Mouse (Mus musculus): ENCODE data around the gene Sp9. TPM values are rescaled to one million over a fixed set of nuclear protein-coding genes. Genes with fewer than 3 reads are reported as not detected.

Sp9 gene
- 1.7 and 2.1 TPM in 2 replicates for polyA plus RNA-seq (2015; fragmentation: Nextera tagmentation; extraction: Ambion mirVana)

DNA sequence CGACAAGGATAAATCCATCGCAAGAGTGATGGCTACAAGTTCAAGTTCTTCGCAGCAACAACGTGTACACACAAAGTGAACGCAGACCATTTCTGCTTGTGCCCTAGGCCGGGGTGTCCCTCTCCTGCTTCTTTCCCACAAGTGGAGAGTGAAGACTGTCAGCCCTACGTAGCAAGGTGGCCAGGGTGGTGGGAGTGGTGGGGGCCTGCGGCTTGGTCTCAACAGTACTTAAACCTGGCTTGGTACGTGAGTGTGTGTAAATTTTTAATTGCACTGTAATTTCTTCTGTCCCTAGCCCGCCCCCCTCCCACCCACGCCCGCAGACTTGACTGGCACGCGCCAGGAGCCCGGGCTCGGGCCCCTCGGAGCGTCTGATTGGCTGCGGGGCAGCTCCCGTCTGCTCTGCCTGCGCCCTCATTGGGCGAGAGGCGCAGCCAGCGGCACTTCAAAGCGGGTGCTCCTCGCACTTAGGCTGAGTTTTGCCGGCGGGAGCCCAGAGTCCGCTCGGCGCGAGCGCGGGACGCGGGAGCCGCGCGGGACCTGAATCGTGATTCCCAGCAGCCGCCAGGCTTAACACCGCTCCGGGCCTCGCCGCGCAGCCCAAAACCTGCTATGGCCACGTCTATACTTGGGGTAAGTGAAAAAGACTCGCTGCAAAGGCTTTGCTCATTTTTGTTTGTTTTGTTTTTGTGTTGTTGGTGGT is at the start of gene Sp9:
Gene Sp9, plus strand, starts transcription at position 467 of the 703 bp plus-strand sequence.
- Histone ChIP-seq H3K4me3 (peak within 1 kb of the TSS; percentile 44), H3K4me2 (peak within 1 kb of the TSS; percentile 49), H3K36me3 (no peaks in the 10 kb centered on the region), H3K27ac (no peak within 1 kb of the TSS), H3K9me3 (no peaks in the 10 kb centered on the region), H3K4me1 (replicated peaks) (peaks cover 38% of the 10 kb centered on the region), H3K27me3 (peaks cover 86% of the 10 kb centered on the region), H3K9ac (peak within 1 kb of the TSS; percentile 61; the same call in 1 of the 2 replicates)
- peak; percentile 79 for ATAC-seq (ENCODE audit: low FRiP score)
- WGBS, result under 1% methylated on average over 48 of the region's 48 CpGs

DNA sequence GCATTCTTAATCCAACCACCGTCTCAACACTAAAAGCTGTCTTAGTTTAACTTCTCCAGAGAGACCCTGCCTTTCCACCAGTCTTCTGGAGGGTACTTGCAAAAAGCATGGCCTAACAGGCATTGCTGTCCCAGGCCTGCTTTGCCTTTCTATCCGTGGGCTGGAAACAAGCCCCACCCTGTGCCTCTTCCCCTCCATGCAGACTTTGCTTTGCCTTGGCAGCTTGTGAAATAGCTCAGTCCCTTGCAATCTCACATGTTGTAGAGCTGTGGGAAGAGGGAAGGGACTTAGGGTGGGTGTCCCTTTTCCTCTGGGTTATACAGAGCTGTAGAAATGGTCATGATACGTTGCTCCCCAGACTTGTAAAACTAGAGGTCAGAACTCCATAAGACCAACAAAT is 40.6 kb upstream of the Sp9 start:
- H3K36me3 ChIP-seq, result no peaks in the 10 kb centered on the region
- no peak for ATAC-seq (ENCODE audit: low FRiP score)
- 72% methylated on average over 3 of the region's 3 CpGs for WGBS
- no peaks in the 10 kb centered on the region for H3K9me3 ChIP-seq
- no peak overlapping the region for H3K9ac ChIP-seq
- H3K4me3 ChIP-seq, result no peak overlapping the region
- no peaks in the 10 kb centered on the region for H3K27me3 ChIP-seq
- no peaks in the 10 kb centered on the region for H3K4me1 ChIP-seq (replicated peaks)
- no peak overlapping the region for H3K4me2 ChIP-seq
- H3K27ac ChIP-seq, result no peak overlapping the region

DNA sequence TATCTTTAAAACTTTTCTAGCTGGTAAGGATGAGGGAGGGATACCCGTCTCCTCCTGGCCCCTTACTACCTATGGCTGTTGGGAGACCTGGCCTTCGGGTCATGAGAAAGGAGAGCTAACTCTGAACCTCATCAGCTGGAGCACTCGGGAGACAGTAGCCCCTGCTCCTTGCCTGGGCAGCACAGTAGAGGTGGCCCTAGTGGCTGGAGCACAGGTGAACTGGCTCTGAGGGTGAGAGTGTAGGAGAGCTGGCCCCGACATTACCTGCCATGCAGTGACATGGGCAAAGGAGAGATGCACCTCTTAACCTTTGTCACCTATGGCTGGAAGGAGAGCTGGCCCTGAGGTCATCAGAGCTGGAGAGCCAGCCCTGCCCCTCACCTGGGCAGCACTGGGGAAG is 30.4 kb upstream of the Sp9 start:
- Histone ChIP-seq H3K4me2 (no peak overlapping the region), H3K36me3 (no peaks in the 10 kb centered on the region), H3K4me1 (replicated peaks) (no peaks in the 10 kb centered on the region), H3K4me3 (no peak overlapping the region), H3K9ac (no peak overlapping the region), H3K27me3 (0 out of 2 replicates have a peak, but pooled peaks cover 2% of the 10 kb centered on the region), H3K27ac (no peak overlapping the region), H3K9me3 (no peaks in the 10 kb centered on the region; the same call in 1 of the 2 replicates)
- no peak for ATAC-seq (ENCODE audit: low FRiP score)
- WGBS, result 89% methylated on average over 4 of the region's 4 CpGs

DNA sequence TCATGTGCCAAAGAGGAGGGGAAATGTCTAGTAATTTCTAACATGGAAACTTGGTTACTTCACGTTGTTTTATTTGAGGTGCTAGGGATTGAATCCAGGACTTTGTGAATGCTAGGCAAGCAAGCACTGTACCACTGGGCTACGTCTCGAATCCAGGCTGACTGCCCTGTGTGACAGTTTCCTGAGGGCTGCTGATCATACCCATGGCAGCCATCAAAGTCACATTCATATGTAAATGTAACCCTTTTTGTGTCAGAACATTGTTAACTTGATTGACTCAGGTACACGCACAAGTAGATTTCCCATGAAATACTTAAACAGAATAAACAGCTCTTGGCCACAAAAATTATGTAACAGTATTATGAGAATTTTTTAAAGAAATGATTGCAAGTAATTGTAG is 23.0 kb upstream of the Sp9 start:
- peaks cover 6% of the 10 kb centered on the region for H3K9me3 ChIP-seq
- no peak overlapping the region for H3K9ac ChIP-seq
- no peaks in the 10 kb centered on the region for H3K27me3 ChIP-seq
- H3K4me1 ChIP-seq (replicated peaks), result no peaks in the 10 kb centered on the region
- no peak overlapping the region for H3K4me3 ChIP-seq
- 54% methylated on average over 4 of the region's 4 CpGs for WGBS
- H3K36me3 ChIP-seq, result no peaks in the 10 kb centered on the region
- ATAC-seq (ENCODE audit: low FRiP score), result no peak
- H3K27ac ChIP-seq, result no peak overlapping the region
- no peak overlapping the region for H3K4me2 ChIP-seq

DNA sequence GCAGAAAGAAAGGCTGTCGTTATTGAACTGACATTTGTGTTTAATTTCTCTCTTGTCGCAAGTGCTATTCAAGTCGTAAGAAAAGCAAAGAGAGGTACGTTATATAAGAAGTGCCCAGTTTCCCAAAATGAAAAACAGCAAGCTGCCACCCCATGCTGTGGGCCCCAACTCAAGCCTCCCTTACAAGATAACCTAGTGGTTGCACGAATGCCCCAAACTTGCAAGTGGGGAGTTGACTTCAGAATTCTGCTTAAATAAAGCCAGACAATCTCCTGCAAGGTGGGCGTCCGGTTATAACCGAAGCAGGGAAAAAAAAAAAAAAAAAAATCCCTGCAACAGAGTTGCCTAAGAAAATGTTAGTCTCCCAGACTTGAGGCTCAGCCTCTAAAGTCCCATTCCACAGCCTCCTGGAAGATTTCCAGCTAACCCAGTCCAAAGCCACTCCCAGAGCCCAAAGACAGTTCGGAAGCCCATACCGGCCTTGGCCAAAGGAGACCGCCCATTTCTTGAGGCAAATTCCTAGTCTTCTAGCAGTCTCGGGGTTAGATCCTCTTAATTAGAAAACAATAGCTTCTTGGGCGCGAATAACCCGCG is 8.5 kb upstream of the Sp9 start:
- H3K9ac ChIP-seq, result no peak overlapping the region
- 0 out of 2 replicates have a peak, but pooled peaks cover 3% of the 10 kb centered on the region for H3K9me3 ChIP-seq
- ATAC-seq (ENCODE audit: low FRiP score), result no peak
- H3K4me2 ChIP-seq, result peak overlapping the region; percentile 51
- H3K27me3 ChIP-seq, result peaks cover 75% of the 10 kb centered on the region
- peaks cover 14% of the 10 kb centered on the region for H3K4me1 ChIP-seq (replicated peaks)
- no peaks in the 10 kb centered on the region for H3K36me3 ChIP-seq
- peak overlapping the region; percentile 30 for H3K4me3 ChIP-seq
- 6% methylated on average over 16 of the region's 16 CpGs for WGBS
- no peak overlapping the region for H3K27ac ChIP-seq

DNA sequence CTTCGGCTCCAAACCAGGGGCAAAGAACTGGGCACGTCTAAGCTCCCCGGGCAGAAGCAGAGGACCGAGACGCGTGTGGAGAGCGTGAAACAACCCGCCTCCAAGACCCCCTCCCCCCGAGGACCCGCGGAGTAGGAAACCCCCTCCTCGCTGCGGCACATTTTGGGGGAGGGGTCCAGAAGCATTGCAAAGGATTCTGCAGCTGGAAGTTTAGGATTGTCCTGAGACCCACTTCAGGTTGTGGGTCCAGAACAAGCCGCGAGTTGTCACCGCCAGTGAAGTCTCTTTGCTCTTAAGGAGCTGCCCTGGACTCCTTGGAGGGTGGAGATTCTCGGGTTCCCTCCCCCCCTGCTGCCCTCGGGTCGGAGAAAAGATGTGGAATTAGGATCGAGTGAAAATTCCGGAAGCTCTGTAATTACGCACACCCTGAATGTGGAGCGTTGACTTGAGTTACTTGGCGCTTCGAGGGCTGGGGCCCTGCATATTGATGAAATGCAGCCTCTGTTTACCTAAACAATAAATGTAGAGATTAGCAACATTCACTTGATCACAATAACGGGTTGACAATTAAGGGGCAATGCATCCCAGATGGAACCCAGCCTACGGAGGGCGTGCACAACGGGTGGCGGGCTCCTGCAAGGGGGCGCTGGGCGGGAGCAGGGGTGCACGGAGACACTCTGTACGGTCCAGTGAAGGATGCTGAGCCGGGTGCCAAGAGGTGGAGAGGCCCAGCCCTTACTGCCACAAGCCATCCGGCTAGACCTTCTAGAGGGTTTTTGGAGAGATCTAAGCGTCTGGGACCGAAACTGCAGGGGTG is 7.7 kb upstream of the Sp9 start:
- 0 out of 2 replicates have a peak, but pooled peaks cover 3% of the 10 kb centered on the region for H3K9me3 ChIP-seq
- H3K4me2 ChIP-seq, result peak overlapping the region; percentile 51
- under 1% methylated on average over 38 of the region's 38 CpGs for WGBS
- no peak overlapping the region for H3K27ac ChIP-seq
- H3K36me3 ChIP-seq, result no peaks in the 10 kb centered on the region
- peaks cover 76% of the 10 kb centered on the region for H3K27me3 ChIP-seq
- no peak for ATAC-seq (ENCODE audit: low FRiP score)
- H3K4me1 ChIP-seq (replicated peaks), result peaks cover 14% of the 10 kb centered on the region
- peak overlapping the region; percentile 30 for H3K4me3 ChIP-seq
- H3K9ac ChIP-seq, result no peak overlapping the region

DNA sequence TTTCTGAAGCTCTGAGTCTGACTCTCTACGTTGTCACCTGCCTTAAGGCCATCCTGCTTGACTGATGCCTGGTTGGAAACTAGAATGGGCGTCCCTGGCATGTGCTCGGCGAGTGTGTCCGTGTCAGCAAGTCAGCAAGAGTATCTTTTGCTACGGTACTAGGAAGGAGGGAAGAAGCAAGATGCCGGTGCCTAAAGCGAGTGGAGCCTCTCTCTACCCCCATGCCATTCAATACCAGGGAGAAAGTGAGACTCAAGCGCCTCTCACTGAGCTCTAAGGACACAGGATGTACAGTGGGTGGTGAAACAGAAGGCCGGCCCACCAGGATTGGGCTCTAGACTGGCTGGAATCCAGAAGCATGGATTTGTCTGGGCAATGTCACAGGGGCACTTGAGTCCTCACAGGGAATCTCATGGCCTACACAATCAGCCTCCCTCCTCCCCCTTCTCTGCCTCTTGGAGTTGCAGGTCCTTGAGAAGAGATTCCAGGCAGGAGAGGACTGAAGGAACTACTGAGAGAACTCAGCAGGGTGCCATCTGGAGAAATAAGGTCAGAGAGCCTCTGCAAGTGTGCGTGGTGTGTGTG is 7.0 kb upstream of the Sp9 start:
- H3K36me3 ChIP-seq, result no peaks in the 10 kb centered on the region
- no peak overlapping the region for H3K4me3 ChIP-seq
- 0 out of 2 replicates have a peak, but pooled peaks cover 3% of the 10 kb centered on the region for H3K9me3 ChIP-seq
- 10% methylated on average over 11 of the region's 11 CpGs for WGBS
- no peak for ATAC-seq (ENCODE audit: low FRiP score)
- H3K27ac ChIP-seq, result no peak overlapping the region
- H3K4me2 ChIP-seq, result peak overlapping the region; percentile 51
- H3K9ac ChIP-seq, result no peak overlapping the region
- H3K4me1 ChIP-seq (replicated peaks), result peaks cover 14% of the 10 kb centered on the region
- peaks cover 80% of the 10 kb centered on the region for H3K27me3 ChIP-seq

DNA sequence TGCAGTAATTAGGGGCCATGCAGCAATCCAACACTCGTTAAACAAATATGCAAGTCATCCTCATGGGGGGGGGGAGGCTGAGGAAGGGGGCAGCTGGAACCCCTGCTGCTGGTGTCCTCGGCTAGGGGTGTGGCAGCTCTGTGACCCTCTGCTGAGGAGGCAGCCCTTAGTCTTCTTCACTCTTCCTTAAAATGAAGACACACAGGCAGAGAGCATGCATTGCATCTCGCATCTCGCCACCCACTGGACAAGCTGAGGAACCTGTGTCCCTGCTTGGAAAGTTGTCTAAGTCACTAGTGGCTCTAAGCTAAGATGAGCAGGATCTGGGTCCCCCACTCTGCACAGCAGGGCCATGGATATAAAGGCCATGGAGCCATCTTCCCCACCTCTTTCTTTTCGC is 5.7 kb upstream of the Sp9 start:
- H3K9me3 ChIP-seq, result 0 out of 2 replicates have a peak, but pooled peaks cover 1% of the 10 kb centered on the region
- H3K27ac ChIP-seq, result no peak overlapping the region
- H3K4me2 ChIP-seq, result no peak overlapping the region
- H3K4me1 ChIP-seq (replicated peaks), result peaks cover 21% of the 10 kb centered on the region
- no peak for ATAC-seq (ENCODE audit: low FRiP score)
- no peak overlapping the region for H3K9ac ChIP-seq
- H3K4me3 ChIP-seq, result no peak overlapping the region
- WGBS, result 7% methylated on average over 5 of the region's 5 CpGs
- no peaks in the 10 kb centered on the region for H3K36me3 ChIP-seq
- H3K27me3 ChIP-seq, result peaks cover 91% of the 10 kb centered on the region

DNA sequence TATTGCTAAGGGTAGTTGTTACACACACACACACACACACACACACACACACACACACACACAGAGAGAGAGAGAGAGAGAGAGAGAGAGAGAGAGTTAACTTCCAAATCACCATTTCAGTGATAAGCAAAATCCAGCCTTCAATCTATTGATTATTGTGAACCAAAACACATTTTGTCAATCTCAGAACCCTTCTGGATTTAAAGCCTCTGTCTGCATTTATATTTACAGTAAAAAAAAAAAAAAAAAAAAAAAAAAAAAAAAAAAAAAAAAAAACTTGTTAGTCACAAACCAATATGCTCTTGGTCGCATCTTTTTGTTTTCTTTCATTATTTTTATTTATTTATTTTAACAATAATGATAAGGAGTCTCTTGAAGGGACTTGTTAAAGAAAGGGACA is 5.1 kb upstream of the Sp9 start:
- Histone ChIP-seq H3K4me1 (replicated peaks) (peaks cover 27% of the 10 kb centered on the region), H3K4me2 (no peak overlapping the region), H3K27me3 (peaks cover 96% of the 10 kb centered on the region), H3K36me3 (no peaks in the 10 kb centered on the region), H3K4me3 (no peak overlapping the region), H3K9ac (no peak overlapping the region), H3K9me3 (no peaks in the 10 kb centered on the region), H3K27ac (no peak overlapping the region)
- 66% methylated on average over 1 of the region's 1 CpGs for WGBS
- no peak for ATAC-seq (ENCODE audit: low FRiP score)

DNA sequence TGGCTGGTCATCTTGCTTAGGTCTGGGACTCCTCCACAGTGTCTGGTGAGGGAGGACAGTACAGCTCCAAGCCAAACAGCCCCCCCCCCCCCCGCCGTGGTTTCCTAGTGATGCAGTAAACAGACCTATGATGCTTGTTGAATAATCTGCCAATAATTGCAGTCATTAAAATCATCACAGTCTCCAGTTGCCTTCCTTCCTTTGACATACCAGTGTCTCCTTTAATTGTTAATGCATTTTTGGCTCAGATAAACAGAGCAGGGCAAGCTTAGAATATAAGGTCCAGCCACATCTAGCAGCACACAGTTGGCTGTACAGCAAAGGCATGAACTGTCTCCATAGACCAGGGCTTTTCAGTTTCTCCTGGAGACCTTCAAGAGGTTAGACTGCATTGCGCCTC is 4.5 kb upstream of the Sp9 start:
- peaks cover 96% of the 10 kb centered on the region for H3K27me3 ChIP-seq
- H3K9me3 ChIP-seq, result no peaks in the 10 kb centered on the region
- H3K36me3 ChIP-seq, result no peaks in the 10 kb centered on the region
- no peak overlapping the region for H3K4me2 ChIP-seq
- H3K4me3 ChIP-seq, result no peak overlapping the region
- no peak overlapping the region for H3K27ac ChIP-seq
- peaks cover 32% of the 10 kb centered on the region for H3K4me1 ChIP-seq (replicated peaks)
- WGBS, result 17% methylated on average over 3 of the region's 3 CpGs
- ATAC-seq (ENCODE audit: low FRiP score), result no peak
- no peak overlapping the region for H3K9ac ChIP-seq

DNA sequence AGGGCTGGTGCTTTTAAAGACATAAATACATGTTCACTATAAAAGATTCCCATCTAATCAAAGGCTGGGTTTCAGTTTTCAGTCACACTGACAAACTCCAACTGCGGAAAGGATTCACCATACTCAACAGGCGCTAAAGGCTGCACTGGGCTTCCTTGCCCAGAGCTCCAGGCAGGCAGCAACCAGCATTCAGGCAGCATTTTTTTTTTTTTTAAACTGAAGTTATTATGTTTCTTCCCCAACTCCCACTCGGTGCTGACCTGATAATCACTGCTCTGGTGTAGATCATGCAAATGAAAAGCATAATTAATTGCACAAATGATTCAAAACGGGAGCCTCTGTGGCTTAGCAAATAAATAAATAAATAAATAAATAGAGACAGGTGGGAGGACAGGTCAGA is 3.9 kb upstream of the Sp9 start:
- Histone ChIP-seq H3K9me3 (no peaks in the 10 kb centered on the region), H3K9ac (no peak overlapping the region), H3K27me3 (peaks cover 96% of the 10 kb centered on the region), H3K4me1 (replicated peaks) (peaks cover 33% of the 10 kb centered on the region), H3K4me3 (no peak overlapping the region), H3K27ac (no peak overlapping the region), H3K36me3 (no peaks in the 10 kb centered on the region), H3K4me2 (no peak overlapping the region)
- 3% methylated on average over 4 of the region's 4 CpGs for WGBS
- ATAC-seq (ENCODE audit: low FRiP score), result no peak

DNA sequence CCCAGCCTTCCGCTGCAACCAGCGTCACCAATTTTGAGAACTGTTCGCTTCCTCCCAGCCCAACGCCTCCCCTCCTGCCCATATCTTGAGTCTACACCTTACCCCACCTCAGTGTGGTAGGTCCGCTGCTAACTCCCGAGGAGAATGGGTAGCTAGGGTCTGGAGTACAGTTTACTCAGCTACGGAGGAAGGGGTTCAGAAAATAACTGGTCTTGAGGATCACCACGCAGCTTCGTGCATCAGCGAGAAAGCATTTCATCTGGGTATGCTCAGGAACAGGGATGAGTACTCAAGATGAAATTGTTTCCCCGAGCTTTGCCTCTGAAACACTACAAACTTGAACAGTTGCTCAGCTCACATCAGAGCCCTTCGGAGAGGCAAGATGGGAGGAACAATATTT is 3.4 kb upstream of the Sp9 start:
- no peak overlapping the region for H3K27ac ChIP-seq
- ATAC-seq (ENCODE audit: low FRiP score), result no peak

More for the DNA sequence above, 3.4 kb upstream of the Sp9 start:
- Histone ChIP-seq H3K4me3 (no peak overlapping the region), H3K27me3 (peaks cover 96% of the 10 kb centered on the region), H3K36me3 (no peaks in the 10 kb centered on the region), H3K4me1 (replicated peaks) (peaks cover 38% of the 10 kb centered on the region), H3K9ac (no peak overlapping the region), H3K9me3 (no peaks in the 10 kb centered on the region), H3K4me2 (no peak overlapping the region)
- WGBS, result 1% methylated on average over 12 of the region's 12 CpGs
